Mouse (Mus musculus): Measurements from ENCODE around the gene Gprc5b. TPM values are rescaled to one million over a fixed set of nuclear protein-coding genes. Genes with fewer than 3 reads are reported as not detected.
A peak's percentile ranks its signal among the peaks of the same experiment; 100 is the strongest.

Gprc5b gene
- total and polyA plus RNA-seq, 3 experiments = 117 to 130 (median 125) TPM

- no peak for DNase-seq
Measured at GRCm38 (mm10) chr7:118990282-118990681, 4.7 kb downstream of the Gprc5b start.

- DNase-seq = peak; percentile 61
Measured at GRCm38 (mm10) chr7:118989275-118989856, 5.6 kb downstream of the Gprc5b start.

GRCm38 (mm10) chr7:118986369-118986768 lies 8.6 kb downstream of the Gprc5b start:
- no peak for DNase-seq

- DNase-seq = peak; percentile 63
Measured at GRCm38 (mm10) chr7:118985786-118986185, 9.2 kb downstream of the Gprc5b start.

- peak; percentile 93 for DNase-seq
Measured at GRCm38 (mm10) chr7:118983961-118984360, 11.1 kb downstream of the Gprc5b start.

GRCm38 (mm10) chr7:118982586-118982985 lies 12.4 kb downstream of the Gprc5b start:
- DNase-seq = peak; percentile 54

- DNase-seq = no peak
Measured at GRCm38 (mm10) chr7:118981831-118982230, 13.2 kb downstream of the Gprc5b start.

GRCm38 (mm10) chr7:118981346-118981745 lies 13.7 kb downstream of the Gprc5b start:
- peak; percentile 77 for DNase-seq

GRCm38 (mm10) chr7:118979708-118980107 lies 15.3 kb downstream of the Gprc5b start:
- DNase-seq = no peak

GRCm38 (mm10) chr7:118979121-118979520 lies 15.9 kb downstream of the Gprc5b start:
- DNase-seq = no peak

GRCm38 (mm10) chr7:118977167-118977543 lies 17.9 kb downstream of the Gprc5b start:
- DNase-seq = no peak

- no peak for DNase-seq
Measured at GRCm38 (mm10) chr7:118976414-118977166, 18.4 kb downstream of the Gprc5b start.

- DNase-seq = no peak
Measured at GRCm38 (mm10) chr7:118975837-118976236, 19.2 kb downstream of the Gprc5b start.

- peak; percentile 65 for DNase-seq
Measured at GRCm38 (mm10) chr7:118973377-118973776, 21.6 kb downstream of the Gprc5b start.

- DNase-seq = peak; percentile 76
Measured at GRCm38 (mm10) chr7:118972306-118972705, 22.7 kb downstream of the Gprc5b start.

- DNase-seq = no peak
Measured at GRCm38 (mm10) chr7:118971499-118971898, 23.5 kb downstream of the Gprc5b start.

- DNase-seq = no peak
Measured at GRCm38 (mm10) chr7:118968870-118969269, 26.1 kb downstream of the Gprc5b start.

GRCm38 (mm10) chr7:118965198-118965597 lies 29.8 kb downstream of the Gprc5b start:
- peak; percentile 71 for DNase-seq

GRCm38 (mm10) chr7:118964777-118965176 lies 30.2 kb downstream of the Gprc5b start:
- no peak for DNase-seq

- no peak for DNase-seq
Measured at GRCm38 (mm10) chr7:118959209-118959608, 35.8 kb downstream of the Gprc5b start.

- DNase-seq = no peak
Measured at GRCm38 (mm10) chr7:118956616-118957246, 38.3 kb downstream of the Gprc5b start.

GRCm38 (mm10) chr7:118954968-118955367 lies 40.0 kb downstream of the Gprc5b start:
- no peak for DNase-seq

- no peak for DNase-seq
Measured at GRCm38 (mm10) chr7:118953626-118954282, 41.3 kb downstream of the Gprc5b start.
